Comparison of ENCODE assay signal across 17 mouse cellular contexts in genomic region chr2:129263073-129263472, GRCm38 (mm10). TPM values are rescaled to one million over a fixed set of nuclear protein-coding genes. Genes with fewer than 3 reads are reported as not detected.
DNase-seq lines count a peak whose midpoint lies in the region; ATAC-seq and TF ChIP-seq lines count a peak whose summit lies in the region.
"Had no signal": no experiment of that assay in that cellular context is flagged by ENCODE, and none has a peak within 500 bp of the region (broad histone marks: within the 10 kb centered on the region; RNA-seq: fewer than 3 reads in every experiment).

No protein-coding gene starts in this region.

- DNase-seq in heart, adult 11 months, result peak; percentile 35
- DNase-seq in heart, postnatal 10 days, result no peak
- DNase-seq in 3T3-L1 (ENCODE audit: low read depth, low spot score), result peak; percentile 81
- peak; percentile 42 for DNase-seq in Muller cell, postnatal 12 days (ENCODE audit: inconsistent ontology term)
- peak in 1 of 3 experiments; percentile 41 for DNase-seq in liver, embryonic 14.5 days (ENCODE audit: low read depth in 3 of 3, low spot score in 3 of 3)
- no peak for DNase-seq in testis, postnatal 10 days (ENCODE audit: low spot score)
- DNase-seq in gastrocnemius, postnatal 14 days, result no peak
- DNase-seq: cerebellum, adult 2 months; kidney, postnatal 10 days; spleen, adult 18-20 months had no signal

- no peak overlapping the region for H3K4me3 ChIP-seq in liver, embryonic 14.5 days (ENCODE audit: insufficient read depth in 1 of 2, low read depth in 2 of 2, low read length in 2 of 2)
- H3K4me3 ChIP-seq: erythroblast, embryonic 14.5 days; heart, embryonic 15.5 days; hindbrain, embryonic 12.5 days; intestine, embryonic 15.5 days; midbrain, embryonic 13.5 days had no signal

- WGBS in liver, embryonic 14.5 days (ENCODE audit: insufficient replicate concordance), result 34% methylated on average over 5 of the region's 5 CpGs

- H3K36me3 ChIP-seq in liver, embryonic 14.5 days (replicated peaks; ENCODE audit: control insufficient read depth, insufficient read depth, low read depth), result peaks cover 14% of the 10 kb centered on the region

- no peaks in the 10 kb centered on the region for H3K27me3 ChIP-seq in liver, embryonic 14.5 days (ENCODE audit: control insufficient read depth, insufficient read depth, low read length)
- H3K27me3 ChIP-seq: heart, embryonic 15.5 days; hindbrain, embryonic 12.5 days; intestine, embryonic 15.5 days; midbrain, embryonic 13.5 days had no signal

- H3K4me2 ChIP-seq in liver, embryonic 14.5 days (ENCODE audit: low read depth), result peak overlapping the region; percentile 24
- H3K4me2 ChIP-seq: heart, embryonic 15.5 days; hindbrain, embryonic 12.5 days; intestine, embryonic 15.5 days; midbrain, embryonic 13.5 days had no signal

- no peak overlapping the region; the same call in 1 of the 2 replicates for H3K9ac ChIP-seq in liver, embryonic 14.5 days (replicated peaks)
- H3K9ac ChIP-seq: heart, embryonic 15.5 days; hindbrain, embryonic 12.5 days; intestine, embryonic 15.5 days; midbrain, embryonic 13.5 days had no signal

- intact Hi-C loops in heart, postnatal 10 days (cut with DNase I), result no loop called here
- intact Hi-C loops in gastrocnemius, postnatal 14 days (cut with DNase I; ENCODE audit: low total_unique reads), result no loop called here

- no peak for TF ChIP-seq CTCF in liver, embryonic 14.5 days (IDR thresholded peaks at IDR 0.05; ENCODE audit: low read depth)

- ATAC-seq in liver, embryonic 14.5 days (ENCODE audit: insufficient read depth), result peak; percentile 68
- ATAC-seq: intestine, embryonic 15.5 days; midbrain, embryonic 13.5 days had no signal

- no peaks in the 10 kb centered on the region for H3K9me3 ChIP-seq in liver, embryonic 14.5 days (ENCODE audit: control insufficient read depth, low read length)
- H3K9me3 ChIP-seq: heart, embryonic 15.5 days; hindbrain, embryonic 12.5 days; intestine, embryonic 15.5 days; midbrain, embryonic 13.5 days had no signal

- TF ChIP-seq EP300 in liver, embryonic 14.5 days (IDR thresholded peaks at IDR 0.05; ENCODE audit: low read depth), result no peak

- H3K27ac ChIP-seq in liver, embryonic 14.5 days, result peak overlapping the region; percentile 75
- H3K27ac ChIP-seq: heart, embryonic 15.5 days; hindbrain, embryonic 12.5 days; intestine, embryonic 15.5 days; midbrain, embryonic 13.5 days had no signal

- H3K4me1 ChIP-seq in liver, embryonic 14.5 days (replicated peaks; ENCODE audit: control insufficient read depth in 2 of 2, insufficient read depth in 2 of 2, low read length in 1 of 2), result peaks cover 7 to 23% of the 10 kb centered on the region in 2 experiments
- H3K4me1 ChIP-seq: heart, embryonic 15.5 days had no signal

RNA-seq across cellular contexts. Expression of gene Ckap2l, which starts 33.9 kb away (rescaled TPM):
- 10 to 100 TPM; 11.8 to 13.4 TPM for total RNA-seq in heart, postnatal 10 days (2021)
- polyA plus RNA-seq in liver, embryonic 14.5 days (2012; rRNA removed), result 7.0 and 11.0 TPM in 2 replicates
- polyA plus RNA-seq in liver, embryonic 14.5 days (2014; fragmentation: Nextera tagmentation; extraction: Ambion mirVana), result 39.3 and 41.3 TPM in 2 replicates
- total RNA-seq in gastrocnemius, postnatal 14 days (2021), result 1 to 10 TPM; 2.8 to 3.3 TPM

RNA-seq across cellular contexts. Expression of gene Il1a, which starts 46.7 kb away (rescaled TPM):
- under 1 TPM in 1 of 2 experiments, not detected in 1; 0.12 TPM for total RNA-seq in heart, postnatal 10 days (2021)
- polyA plus RNA-seq in liver, embryonic 14.5 days (2012; rRNA removed), result 1.8 and 2.5 TPM in 2 replicates
- polyA plus RNA-seq in liver, embryonic 14.5 days (2014; fragmentation: Nextera tagmentation; extraction: Ambion mirVana), result 3.4 and 4.6 TPM in 2 replicates
- not detected for total RNA-seq in gastrocnemius, postnatal 14 days (2021)
- total RNA-seq: granulocyte monocyte progenitor cell, adult 5-6 weeks had no signal
- polyA plus RNA-seq: erythroblast, embryonic 14.5 days; neural tube, embryonic 11.5 days had no signal

Comparison
In these comparisons a context has a peak if more than half of its experiments do, and no peak if none do; other contexts are left out.
1. DNase-seq: peak in heart, adult 11 months (single experiment), 3T3-L1 (single experiment) and Muller cell, postnatal 12 days (single experiment); none in heart, postnatal 10 days (0 of 2), testis, postnatal 10 days (single experiment) and gastrocnemius, postnatal 14 days (single experiment).